Mouse (Mus musculus) heart, embryonic 16.5 days (tissue): Measurements from ENCODE around the gene Osbp. TPM values are rescaled to one million over a fixed set of nuclear protein-coding genes. Genes with fewer than 3 reads are reported as not detected.

Experiments used
- ATAC-seq: fragments of 200-750 bp; cut with Nextera tagmentation; replicated peaks from 2 replicates; pipeline ENCODE4 v1.8.0; 2017; ENCODE audit warnings: moderate number of reproducible peaks; ENCODE audit not compliant: insufficient read depth, low FRiP score; ENCODE audit errors: extremely low read depth
- H3K27ac ChIP-seq: fragments of 300-500 bp; sonication (generic); 2 replicates; pipeline ENCODE4 v1.5.1; 2014; ENCODE audit warnings: mild to moderate bottlenecking, low read length, control low read depth, moderate library complexity
- H3K27me3 ChIP-seq: fragments of 300-500 bp; sonication (generic); 2 replicates; pipeline ENCODE4 v1.6.1; 2014; ENCODE audit warnings: low read length, mixed read lengths; ENCODE audit not compliant: control insufficient read depth, insufficient read depth
- H3K36me3 ChIP-seq: fragments of 300-500 bp; sonication (generic); 2 replicates; pipeline ENCODE4 v1.6.1; 2014; ENCODE audit not compliant: control insufficient read depth, insufficient read depth
- H3K4me1 ChIP-seq: fragments of 300-500 bp; sonication (generic); 2 replicates; pipeline ENCODE4 v1.6.1; 2014; ENCODE audit warnings: low read length, mixed read lengths; ENCODE audit not compliant: control insufficient read depth, insufficient read depth
- H3K4me2 ChIP-seq: fragments of 300-500 bp; sonication (generic); 2 replicates; pipeline ENCODE4 v1.6.1; 2014; ENCODE audit warnings: low read depth, mild to moderate bottlenecking, control low read depth, low read length
- H3K4me3 ChIP-seq: fragments of 300-500 bp; sonication (generic); 2 replicates; pipeline ENCODE4 v1.5.1; 2014; ENCODE audit warnings: mild to moderate bottlenecking, control low read depth, low read length
- H3K9ac ChIP-seq: fragments of 300-500 bp; sonication (generic); 2 replicates; pipeline ENCODE4 v1.6.1; 2014; ENCODE audit warnings: low read length, control low read depth
- H3K9me3 ChIP-seq: fragments of 300-500 bp; sonication (generic); replicated peaks from 2 replicates; pipeline ENCODE4 v1.6.1; 2016; ENCODE audit warnings: low read length; ENCODE audit not compliant: control insufficient read depth
- WGBS: fragments of 180-500 bp; shearing (Covaris S2); extraction: QIAGEN DNeasy Blood & Tissue Kit; methylation state at CpG from one replicate; pipeline ENCODE4 v1.1.7; 2014; 5-methylcytosine and 5-hydroxymethylcytosine counted together
- polyA plus RNA-seq: library from polyadenylated mRNA; unstranded; fragments of >200 nt; fragmentation: Nextera tagmentation; extraction: Ambion mirVana; gene quantifications from 2 replicates; pipeline ENCODE4 v1.2.1, GENCODE M21; 2015

The Osbp gene
- polyA plus RNA-seq, 1 experiment from 2014 or later, result 4.4 TPM

GRCm38 (mm10) chr19:11956636-11957035, 9.1 kb upstream of the Osbp start:
- no peak for ATAC-seq
- Histone ChIP-seq H3K36me3 (no peaks in the 10 kb centered on the region), H3K9ac (no peak overlapping the region), H3K27me3 (no peaks in the 10 kb centered on the region), H3K9me3 (no peaks in the 10 kb centered on the region), H3K4me3 (no peak overlapping the region), H3K4me2 (no peak overlapping the region), H3K4me1 (peaks cover 5% of the 10 kb centered on the region; the same call in 1 of the 2 replicates), H3K27ac (no peak overlapping the region)
- 84% methylated on average over 5 of the region's 5 CpGs for WGBS

- Histone ChIP-seq H3K9me3 (no peaks in the 10 kb centered on the region), H3K36me3 (no peaks in the 10 kb centered on the region), H3K4me3 (no peak overlapping the region), H3K27ac (no peak overlapping the region), H3K27me3 (no peaks in the 10 kb centered on the region), H3K4me1 (peaks cover 5% of the 10 kb centered on the region; the same call in 1 of the 2 replicates), H3K4me2 (no peak overlapping the region), H3K9ac (no peak overlapping the region)
- WGBS, result 82% methylated on average over 5 of the region's 5 CpGs
- ATAC-seq, result no peak
Measured at GRCm38 (mm10) chr19:11957396-11957795, 8.3 kb upstream of the Osbp start.

DNA sequence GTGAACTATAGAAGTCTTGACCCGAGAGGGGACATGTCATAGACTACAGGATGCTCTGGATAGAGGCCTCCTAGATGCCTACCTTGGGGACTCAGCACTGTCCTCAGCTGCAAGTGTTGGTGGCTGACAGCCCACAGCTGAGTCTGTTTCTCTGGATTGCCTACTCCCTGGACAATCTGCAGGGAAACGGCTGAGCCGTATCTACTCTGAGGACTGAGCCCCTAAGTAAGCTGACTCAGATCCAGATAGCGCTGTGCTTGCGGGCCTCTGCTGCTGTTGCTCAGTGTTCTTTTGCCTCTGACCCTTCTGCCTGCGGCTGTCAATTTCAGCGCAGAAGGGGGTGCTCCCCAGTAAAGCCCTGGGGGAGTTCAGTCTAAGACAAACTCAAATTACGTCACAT, 7.9 kb upstream of the Osbp start:
- Histone ChIP-seq H3K4me1 (peaks cover 5% of the 10 kb centered on the region; the same call in 1 of the 2 replicates), H3K9ac (0 out of 2 replicates have a peak overlapping the region, but pooled peaks have one; percentile 4), H3K36me3 (no peaks in the 10 kb centered on the region), H3K27me3 (no peaks in the 10 kb centered on the region), H3K4me3 (no peak overlapping the region), H3K9me3 (no peaks in the 10 kb centered on the region), H3K27ac (no peak overlapping the region), H3K4me2 (no peak overlapping the region)
- 58% methylated on average over 8 of the region's 8 CpGs for WGBS
- no peak for ATAC-seq

GRCm38 (mm10) chr19:11964266-11964665, 1.5 kb upstream of the Osbp start:
- no peak overlapping the region for H3K4me3 ChIP-seq
- ATAC-seq, result no peak
- no peak overlapping the region for H3K27ac ChIP-seq
- 89% methylated on average over 1 of the region's 1 CpGs for WGBS
- H3K9ac ChIP-seq, result no peak overlapping the region
- H3K4me1 ChIP-seq, result peaks cover 13% of the 10 kb centered on the region
- H3K4me2 ChIP-seq, result no peak overlapping the region
- no peaks in the 10 kb centered on the region; the same call in 1 of the 2 replicates for H3K9me3 ChIP-seq
- H3K36me3 ChIP-seq, result no peaks in the 10 kb centered on the region
- H3K27me3 ChIP-seq, result no peaks in the 10 kb centered on the region

GRCm38 (mm10) chr19:11966201-11966636, 478 bp downstream of the Osbp start:
- peaks cover 18% of the 10 kb centered on the region for H3K4me1 ChIP-seq
- peaks cover 6% of the 10 kb centered on the region for H3K36me3 ChIP-seq
- peak overlapping the region; percentile 86 for H3K4me2 ChIP-seq
- no peak for ATAC-seq
- 0% methylated on average over 16 of the region's 18 CpGs for WGBS
- H3K4me3 ChIP-seq, result peak overlapping the region; percentile 93
- no peaks in the 10 kb centered on the region for H3K27me3 ChIP-seq
- peak overlapping the region; percentile 92 for H3K9ac ChIP-seq
- H3K9me3 ChIP-seq, result no peaks in the 10 kb centered on the region; the same call in 1 of the 2 replicates
- H3K27ac ChIP-seq, result peak overlapping the region; percentile 88

- peak overlapping the region; percentile 34 for H3K4me3 ChIP-seq
- peak; percentile 6; the same call in 1 of the 2 replicates for ATAC-seq
- H3K36me3 ChIP-seq, result peaks cover 33% of the 10 kb centered on the region
- no peaks in the 10 kb centered on the region for H3K27me3 ChIP-seq
- H3K4me2 ChIP-seq, result peak overlapping the region; percentile 67
- 43% methylated on average over 9 of the region's 9 CpGs for WGBS
- peak overlapping the region; percentile 70 for H3K9ac ChIP-seq
- H3K9me3 ChIP-seq, result no peaks in the 10 kb centered on the region; the same call in 1 of the 2 replicates
- peaks cover 36% of the 10 kb centered on the region for H3K4me1 ChIP-seq
- H3K27ac ChIP-seq, result peak overlapping the region; percentile 98
Measured at GRCm38 (mm10) chr19:11969155-11970050, 3.7 kb downstream of the Osbp start.

- Histone ChIP-seq H3K36me3 (peaks cover 65% of the 10 kb centered on the region), H3K27ac (no peak overlapping the region), H3K27me3 (no peaks in the 10 kb centered on the region), H3K4me3 (no peak overlapping the region), H3K4me1 (peaks cover 53% of the 10 kb centered on the region), H3K9ac (no peak overlapping the region), H3K9me3 (no peaks in the 10 kb centered on the region), H3K4me2 (no peak overlapping the region)
- no peak for ATAC-seq
- 77% methylated on average over 13 of the region's 13 CpGs for WGBS
Measured at GRCm38 (mm10) chr19:11973511-11974222, 7.9 kb downstream of the Osbp start.

DNA sequence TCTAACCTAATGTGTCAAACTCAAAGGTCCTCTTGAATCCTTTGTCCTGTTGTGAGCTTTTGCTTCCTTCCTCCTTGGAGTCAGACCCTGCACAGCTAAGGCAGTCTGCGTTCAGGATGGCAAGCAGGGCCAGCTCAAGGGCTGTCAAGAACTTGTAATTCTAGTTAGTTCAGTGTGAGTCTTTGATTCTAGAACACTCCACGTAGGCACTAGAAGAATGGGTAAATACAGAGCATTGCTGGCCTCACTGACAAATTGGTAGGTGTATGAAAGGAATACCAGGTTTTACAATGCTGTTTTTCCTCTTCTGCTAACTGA, 8.4 kb downstream of the Osbp start:
- no peak overlapping the region for H3K4me2 ChIP-seq
- H3K36me3 ChIP-seq, result peaks cover 71% of the 10 kb centered on the region
- 84% methylated on average over 2 of the region's 2 CpGs for WGBS
- no peak overlapping the region for H3K9ac ChIP-seq
- H3K27me3 ChIP-seq, result no peaks in the 10 kb centered on the region
- H3K27ac ChIP-seq, result no peak overlapping the region
- H3K4me1 ChIP-seq, result peaks cover 48% of the 10 kb centered on the region
- no peak overlapping the region for H3K4me3 ChIP-seq
- no peaks in the 10 kb centered on the region for H3K9me3 ChIP-seq
- no peak for ATAC-seq

- Histone ChIP-seq H3K27ac (peak overlapping the region; percentile 48), H3K4me1 (peaks cover 45% of the 10 kb centered on the region), H3K9ac (no peak overlapping the region), H3K9me3 (no peaks in the 10 kb centered on the region), H3K36me3 (peaks cover 81% of the 10 kb centered on the region), H3K4me3 (no peak overlapping the region), H3K4me2 (no peak overlapping the region), H3K27me3 (no peaks in the 10 kb centered on the region)
- ATAC-seq, result no peak
- WGBS, result 59% methylated on average over 4 of the region's 4 CpGs
Measured at GRCm38 (mm10) chr19:11975683-11976082, 9.9 kb downstream of the Osbp start.
